8 mouse cellular contexts compared by ENCODE assay signal in genomic region chr17:47522536-47522935, GRCm38 (mm10). TPM values are rescaled to one million over a fixed set of nuclear protein-coding genes. Genes with fewer than 3 reads are reported as not detected.
DNase-seq lines count a peak whose midpoint lies in the region; TF ChIP-seq lines count a peak whose summit lies in the region.

No protein-coding gene starts in this region.

- no peak for DNase-seq in gastrocnemius, adult 2 months
- DNase-seq in gastrocnemius, adult 8-10 months (ENCODE audit: low spot score in 2 of 2) = no peak
- peak; percentile 63 for DNase-seq in MN1 (ENCODE audit: low spot score)
- peak; percentile 49 for DNase-seq in heart, postnatal 4 days
- DNase-seq in midbrain, embryonic 10.5 days (ENCODE audit: low spot score) = no peak
- DNase-seq in left cerebral cortex, adult 11 months (ENCODE audit: low spot score) = no peak
- DNase-seq in gastrocnemius, postnatal 10 days = no peak
- DNase-seq in Muller cell, postnatal 12 days (ENCODE audit: inconsistent ontology term) = no peak

- H3K4me1 ChIP-seq in midbrain, embryonic 10.5 days = peaks cover 52% of the 10 kb centered on the region

- intact Hi-C loops in gastrocnemius, adult 2 months (cut with DNase I) = no loop called here

- no peaks in the 10 kb centered on the region for H3K27me3 ChIP-seq in midbrain, embryonic 10.5 days (ENCODE audit: low read depth, poor library complexity, severe bottlenecking)

- peak overlapping the region; percentile 75 for H3K27ac ChIP-seq in gastrocnemius, adult 2 months
- H3K27ac ChIP-seq in midbrain, embryonic 10.5 days (replicated peaks) = peak overlapping the region; percentile 90

- no peaks in the 10 kb centered on the region for H3K36me3 ChIP-seq in midbrain, embryonic 10.5 days

- H3K4me3 ChIP-seq in gastrocnemius, adult 2 months = peak overlapping the region; percentile 50
- H3K4me3 ChIP-seq in midbrain, embryonic 10.5 days = no peak overlapping the region

- 81% methylated on average over 4 of the region's 4 CpGs for WGBS in midbrain, embryonic 10.5 days

- TF ChIP-seq CTCF in gastrocnemius, adult 2 months (IDR thresholded peaks at IDR 0.05) = no peak

- no peaks in the 10 kb centered on the region for H3K9me3 ChIP-seq in midbrain, embryonic 10.5 days (replicated peaks)

RNA-seq across cellular contexts. Expression of gene Ccnd3, which starts 17.7 kb away (rescaled TPM):
- total RNA-seq in gastrocnemius, adult 2 months (2021) = 10 to 100 TPM; 18.7 to 25.8 TPM
- total RNA-seq in gastrocnemius, adult 8-10 months (2022) = 10 to 100 TPM; 12.2 to 19.2 (median 16.1) TPM
- 100 to 1,000 TPM; 170 to 175 TPM for total RNA-seq in heart, postnatal 4 days (2021)
- 270 and 341 TPM in 2 replicates for polyA plus RNA-seq in midbrain, embryonic 10.5 days (2016; fragmentation: Nextera tagmentation; extraction: Ambion mirVana)
- total RNA-seq in gastrocnemius, postnatal 10 days (2021) = 100 to 1,000 TPM in 1 of 2 experiments, 10 to 100 TPM in 1; 95.5 to 120 TPM

RNA-seq across cellular contexts. Expression of gene Taf8, which starts 20.4 kb away (rescaled TPM):
- total RNA-seq in gastrocnemius, adult 2 months (2021) = 10 to 100 TPM; 13.0 to 14.1 TPM
- 10 to 100 TPM; 10.0 to 12.6 (median 11.2) TPM for total RNA-seq in gastrocnemius, adult 8-10 months (2022)
- total RNA-seq in heart, postnatal 4 days (2021) = 10 to 100 TPM; 13.7 to 14.6 TPM
- 31.4 and 33.8 TPM in 2 replicates for polyA plus RNA-seq in midbrain, embryonic 10.5 days (2016; fragmentation: Nextera tagmentation; extraction: Ambion mirVana)
- total RNA-seq in gastrocnemius, postnatal 10 days (2021) = 10 to 100 TPM in 1 of 2 experiments, 1 to 10 TPM in 1; 9.8 to 10.2 TPM

Comparison
In these comparisons a context has a peak if more than half of its experiments do, and no peak if none do; other contexts are left out.
1. DNase-seq: peak in MN1 (single experiment) and heart, postnatal 4 days (single experiment); none in gastrocnemius, adult 2 months (single experiment), gastrocnemius, adult 8-10 months (0 of 2), midbrain, embryonic 10.5 days (single experiment), left cerebral cortex, adult 11 months (single experiment), gastrocnemius, postnatal 10 days (single experiment) and Muller cell, postnatal 12 days (single experiment).